18 mouse cellular contexts compared by ENCODE assay signal in the genomic region with DNA sequence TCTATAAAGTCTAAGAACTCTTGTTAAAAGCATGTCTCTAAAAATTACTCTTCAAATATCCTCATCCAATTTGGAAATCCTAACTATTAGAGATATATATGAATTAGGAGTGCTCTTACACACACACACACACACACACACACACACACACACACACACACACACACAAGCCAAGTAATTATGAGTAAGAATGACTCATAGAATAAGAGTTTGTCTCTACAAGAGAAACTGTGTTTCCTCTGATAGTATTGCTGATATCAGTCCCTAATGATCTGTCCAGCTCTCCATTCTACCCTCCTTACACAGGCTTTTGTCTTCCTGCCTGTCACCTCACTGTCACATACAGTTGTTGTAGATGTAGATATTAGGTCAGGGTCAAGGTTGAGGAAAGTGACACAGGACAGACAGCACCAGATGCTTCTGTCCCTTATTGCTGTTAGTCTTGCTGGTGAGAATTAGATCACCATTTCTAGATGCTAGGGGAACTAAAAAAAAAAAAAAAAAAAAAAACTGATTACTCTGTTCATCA. TPM values are rescaled to one million over a fixed set of nuclear protein-coding genes. Genes with fewer than 3 reads are reported as not detected.
"Had no signal": no experiment of that assay in that cellular context is flagged by ENCODE, and none has a peak within 500 bp of the region (broad histone marks: within the 10 kb centered on the region; RNA-seq: fewer than 3 reads in every experiment).

No protein-coding gene starts in this region.

- ATAC-seq: lung, postnatal 0 days had no signal

- H3K36me3 ChIP-seq: lung, embryonic 15.5 days; midbrain, embryonic 13.5 days; midbrain, embryonic 15.5 days; neural tube, embryonic 12.5 days; stomach, embryonic 15.5 days had no signal

- H3K4me1 ChIP-seq: lung, embryonic 15.5 days; megakaryocyte, embryonic 14.5 days; midbrain, embryonic 15.5 days; neural tube, embryonic 12.5 days; stomach, embryonic 15.5 days had no signal

- H3K9me3 ChIP-seq: lung, embryonic 15.5 days; midbrain, embryonic 13.5 days; midbrain, embryonic 15.5 days; neural tube, embryonic 12.5 days; stomach, embryonic 15.5 days had no signal

- H3K27ac ChIP-seq: lung, embryonic 15.5 days; macrophage; midbrain, embryonic 13.5 days; midbrain, embryonic 15.5 days; neural tube, embryonic 12.5 days; stomach, embryonic 15.5 days; stomach, postnatal 0 days had no signal

- DNase-seq: lung, postnatal 14 days; lung, postnatal 36 days; right cerebral cortex, postnatal 14 days; thymus, adult 2 months; thymus, postnatal 25 days; thymus, postnatal 4 days had no signal

- H3K4me2 ChIP-seq: lung, embryonic 15.5 days; midbrain, embryonic 11.5 days; midbrain, embryonic 13.5 days; midbrain, embryonic 15.5 days; neural tube, embryonic 12.5 days; stomach, embryonic 15.5 days had no signal

- H3K4me3 ChIP-seq: lung, embryonic 15.5 days; megakaryocyte, embryonic 14.5 days; midbrain, embryonic 13.5 days; midbrain, embryonic 15.5 days; neural tube, embryonic 12.5 days; stomach, embryonic 15.5 days had no signal

- H3K9ac ChIP-seq: lung, embryonic 15.5 days; midbrain, embryonic 13.5 days; midbrain, embryonic 15.5 days; neural tube, embryonic 12.5 days; stomach, embryonic 15.5 days had no signal

- H3K27me3 ChIP-seq: lung, embryonic 15.5 days; megakaryocyte, embryonic 14.5 days; midbrain, embryonic 13.5 days; midbrain, embryonic 15.5 days; neural tube, embryonic 12.5 days; stomach, embryonic 15.5 days had no signal

RNA-seq across cellular contexts. Expression of a gene that starts 14.0 kb away (rescaled TPM):
- total RNA-seq: monocyte, adult 5-6 weeks; neutrophil, adult 5-6 weeks had no signal
